18 mouse cellular contexts compared by ENCODE assay signal in the genomic region with DNA sequence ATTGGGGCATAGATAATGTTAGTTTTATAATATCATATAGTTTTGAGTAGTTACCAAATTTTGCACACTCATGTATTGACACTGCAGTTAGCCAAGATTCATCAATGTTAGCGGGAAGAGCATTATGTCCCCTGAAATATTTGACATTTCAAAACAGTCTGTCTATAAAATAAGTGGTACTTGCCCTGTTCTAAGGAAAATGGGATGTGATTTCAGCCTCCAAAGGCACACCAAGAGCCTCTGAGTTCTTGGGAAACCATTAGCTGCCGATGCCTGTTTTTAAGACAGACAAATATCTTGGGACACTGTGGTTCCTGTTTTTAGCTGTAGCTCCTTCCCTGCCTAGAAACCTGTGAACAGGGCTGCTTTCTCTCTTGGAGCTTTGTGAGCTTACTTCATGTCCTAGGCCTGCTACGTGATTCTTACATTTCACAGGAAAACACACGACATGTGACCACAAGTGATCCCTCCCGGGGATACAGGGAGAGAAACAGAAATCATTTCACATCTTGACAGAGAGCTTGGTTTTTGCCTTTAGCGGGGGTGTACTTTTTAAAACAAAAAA. TPM values are rescaled to one million over a fixed set of nuclear protein-coding genes. Genes with fewer than 3 reads are reported as not detected.
DNase-seq lines count a peak whose midpoint lies in the region; ATAC-seq and TF ChIP-seq lines count a peak whose summit lies in the region.
"Had no signal": no experiment of that assay in that cellular context is flagged by ENCODE, and none has a peak within 500 bp of the region (broad histone marks: within the 10 kb centered on the region; RNA-seq: fewer than 3 reads in every experiment).

No protein-coding gene starts in this region.

- peak overlapping the region; percentile 97 for H3K9ac ChIP-seq in liver, embryonic 14.5 days (replicated peaks)
- H3K9ac ChIP-seq in midbrain, postnatal 0 days (replicated peaks; ENCODE audit: low read length, poor library complexity, severe bottlenecking): no peak overlapping the region
- H3K9ac ChIP-seq: lung, embryonic 15.5 days had no signal

- H3K4me1 ChIP-seq in G1E (ENCODE audit: insufficient read depth, low read depth, low read length): peaks cover 60% of the 10 kb centered on the region
- peaks cover 48 to 49% of the 10 kb centered on the region in 2 experiments for H3K4me1 ChIP-seq in liver, embryonic 14.5 days (replicated peaks; ENCODE audit: control insufficient read depth in 2 of 2, insufficient read depth in 2 of 2, low read length in 1 of 2)
- 0 out of 2 replicates have a peak, but pooled peaks cover 4% of the 10 kb centered on the region for H3K4me1 ChIP-seq in midbrain, postnatal 0 days (ENCODE audit: insufficient read depth, low read length)

- no peak for ATAC-seq in G1E (ENCODE audit: extremely low read depth, insufficient number of reproducible peaks, low FRiP score, poor library complexity, severe bottlenecking)
- ATAC-seq in liver, embryonic 14.5 days (ENCODE audit: insufficient read depth): no peak
- ATAC-seq in midbrain, postnatal 0 days (ENCODE audit: low FRiP score): no peak
- ATAC-seq: forebrain, embryonic 16.5 days; intestine, embryonic 16.5 days had no signal

- H3K9me3 ChIP-seq in G1E (replicated peaks): no peaks in the 10 kb centered on the region
- no peaks in the 10 kb centered on the region for H3K9me3 ChIP-seq in liver, embryonic 14.5 days (ENCODE audit: control insufficient read depth, low read length)
- no peaks in the 10 kb centered on the region for H3K9me3 ChIP-seq in midbrain, postnatal 0 days (ENCODE audit: low read length)
- H3K9me3 ChIP-seq: hindbrain, embryonic 10.5 days; lung, embryonic 15.5 days had no signal

- H3K36me3 ChIP-seq in G1E (replicated peaks): peaks cover 26% of the 10 kb centered on the region
- H3K36me3 ChIP-seq in liver, embryonic 14.5 days (replicated peaks; ENCODE audit: control insufficient read depth, insufficient read depth, low read depth): peaks cover 3% of the 10 kb centered on the region
- H3K36me3 ChIP-seq in midbrain, postnatal 0 days (ENCODE audit: insufficient read depth, low read length): no peaks in the 10 kb centered on the region
- H3K36me3 ChIP-seq: hindbrain, embryonic 10.5 days; lung, embryonic 15.5 days had no signal

- WGBS in liver, embryonic 14.5 days (ENCODE audit: insufficient replicate concordance): 19% methylated on average over 6 of the region's 6 CpGs
- WGBS in midbrain, postnatal 0 days: 87% methylated on average over 6 of the region's 6 CpGs

- H3K27ac ChIP-seq in liver, embryonic 14.5 days: peak overlapping the region; percentile 85
- H3K27ac ChIP-seq in midbrain, postnatal 0 days (ENCODE audit: low read depth, low read length): no peak overlapping the region
- H3K27ac ChIP-seq: hindbrain, embryonic 10.5 days; kidney, postnatal 0 days; left cerebral cortex, adult 2 months; lung, embryonic 15.5 days had no signal

- no peaks in the 10 kb centered on the region for H3K27me3 ChIP-seq in G1E (ENCODE audit: insufficient read depth, low read length)
- peaks cover 2% of the 10 kb centered on the region for H3K27me3 ChIP-seq in liver, embryonic 14.5 days (ENCODE audit: control insufficient read depth, insufficient read depth, low read length)
- H3K27me3 ChIP-seq in midbrain, postnatal 0 days (ENCODE audit: insufficient read depth, low read length): peaks cover 32% of the 10 kb centered on the region

- peak overlapping the region; percentile 94 for H3K4me2 ChIP-seq in liver, embryonic 14.5 days (ENCODE audit: low read depth)
- no peak overlapping the region for H3K4me2 ChIP-seq in midbrain, postnatal 0 days (ENCODE audit: low read depth, low read length, poor library complexity, severe bottlenecking)
- H3K4me2 ChIP-seq: lung, embryonic 15.5 days had no signal

- TF ChIP-seq EP300 in liver, embryonic 14.5 days (IDR thresholded peaks at IDR 0.05; ENCODE audit: low read depth): no peak

- DNase-seq in lung, postnatal 36 days: peak; percentile 33
- DNase-seq in lung, postnatal 4 days: no peak
- DNase-seq in A20 (ENCODE audit: low read depth, low spot score) (peak; percentile 87), G1E (ENCODE audit: low spot score) (no peak)
- DNase-seq in liver, embryonic 14.5 days (ENCODE audit: low read depth in 3 of 3, low spot score in 3 of 3): peak in 1 of 3 experiments; percentile 26
- no peak for DNase-seq in midbrain, postnatal 0 days (ENCODE audit: low spot score)
- no peak for DNase-seq in cerebellum, adult 11-12 months
- DNase-seq in embryo, embryonic 9.5 days (ENCODE audit: extremely low spot score): no peak
- DNase-seq: adrenal gland, adult 8-10 months; cerebellum, adult 9-11 months; gastrocnemius, postnatal 14 days; spleen, adult 18-20 months had no signal

- no peak for TF ChIP-seq CTCF in G1E (IDR thresholded peaks at IDR 0.05; ENCODE audit: low read depth, low read length)
- TF ChIP-seq CTCF in liver, embryonic 14.5 days (IDR thresholded peaks at IDR 0.05; ENCODE audit: low read depth): no peak
- TF ChIP-seq CTCF in midbrain, postnatal 0 days (IDR thresholded peaks at IDR 0.05): no peak

- peak overlapping the region; percentile 53 for H3K4me3 ChIP-seq in G1E (ENCODE audit: low read depth, low read length)
- peak overlapping the region; percentile 36 to 87 for H3K4me3 ChIP-seq in liver, embryonic 14.5 days (ENCODE audit: insufficient read depth in 1 of 2, low read depth in 2 of 2, low read length in 2 of 2)
- no peak overlapping the region for H3K4me3 ChIP-seq in midbrain, postnatal 0 days (ENCODE audit: low read depth, low read length)
- H3K4me3 ChIP-seq: hindbrain, embryonic 10.5 days; left cerebral cortex, adult 2 months; lung, embryonic 15.5 days had no signal

RNA-seq across cellular contexts. Expression of a gene that starts 4.0 kb away (rescaled TPM):
- total RNA-seq in G1E (2014; fragmentation: Nextera tagmentation) (143 and 149 TPM in 2 replicates), G1E (2017) (60.5 and 70.1 TPM in 2 replicates)
- polyA plus RNA-seq in G1E (2012): 214 and 245 TPM in 2 replicates
- polyA plus RNA-seq in liver, embryonic 14.5 days (2012; rRNA removed): 63.3 and 65.4 TPM in 2 replicates
- polyA plus RNA-seq in liver, embryonic 14.5 days (2014; fragmentation: Nextera tagmentation; extraction: Ambion mirVana): 46.6 and 60.5 TPM in 2 replicates
- total RNA-seq in midbrain, postnatal 0 days (2014; rRNA removed): 3.9 and 4.5 TPM in 2 replicates
- polyA plus RNA-seq in midbrain, postnatal 0 days (2015; fragmentation: Nextera tagmentation; extraction: Ambion mirVana): 1.2 and 1.5 TPM in 2 replicates

Comparison
In these comparisons a context has a peak if more than half of its experiments do, and no peak if none do; other contexts are left out.
1. DNase-seq: peak in lung, postnatal 36 days (single experiment) and A20 (single experiment); none in lung, postnatal 4 days (0 of 2), G1E (single experiment), midbrain, postnatal 0 days (single experiment), cerebellum, adult 11-12 months (single experiment) and embryo, embryonic 9.5 days (single experiment).
2. RNA of a gene that starts 4.0 kb away (polyA plus RNA-seq): 214 to 245 TPM in G1E and 46.6 to 65.4 TPM in liver, embryonic 14.5 days; 1.2 to 1.5 TPM in midbrain, postnatal 0 days; every median in the first group is over 10 times any median in the second.